Mouse (Mus musculus) MN1 (cell line): ENCODE measurements at regions not wholly inside any gene's neighbourhood (a gene's known extent, or its start where the extent isn't known, plus 50 kb on each side); places are given as distances from the start of the nearest gene placed in this dataset.
"Not testable (repeated sequence)": the region's sequence is repeated elsewhere in the genome, so short reads cannot be mapped to it uniquely, and the experiment has no call there.

Source experiments
- DNase-seq: peaks from one replicate; pipeline ENCODE4 v3.0.0-alpha.2; 2016; ENCODE audit warnings: low spot score

DNA sequence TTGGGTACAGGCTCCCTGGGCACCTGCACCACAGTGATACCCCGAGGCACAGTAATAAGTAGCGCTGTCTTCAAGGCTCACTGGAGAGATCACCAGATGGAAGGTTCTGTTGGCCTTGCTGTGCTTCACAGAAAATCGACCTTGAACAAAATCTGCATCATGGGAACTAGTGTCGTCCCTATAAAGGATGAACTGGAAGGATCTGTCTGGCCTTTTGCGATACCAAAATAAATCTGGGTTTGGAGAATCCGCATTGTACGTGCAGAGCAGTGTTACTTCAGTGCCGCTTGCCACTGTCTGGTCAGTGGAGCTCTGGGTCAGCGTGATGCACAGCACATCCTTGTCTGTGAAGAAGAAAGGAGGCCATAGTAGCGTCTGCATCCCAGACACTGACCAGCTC, 105.3 kb downstream of the Dad1 start:
- no peak for DNase-seq

DNA sequence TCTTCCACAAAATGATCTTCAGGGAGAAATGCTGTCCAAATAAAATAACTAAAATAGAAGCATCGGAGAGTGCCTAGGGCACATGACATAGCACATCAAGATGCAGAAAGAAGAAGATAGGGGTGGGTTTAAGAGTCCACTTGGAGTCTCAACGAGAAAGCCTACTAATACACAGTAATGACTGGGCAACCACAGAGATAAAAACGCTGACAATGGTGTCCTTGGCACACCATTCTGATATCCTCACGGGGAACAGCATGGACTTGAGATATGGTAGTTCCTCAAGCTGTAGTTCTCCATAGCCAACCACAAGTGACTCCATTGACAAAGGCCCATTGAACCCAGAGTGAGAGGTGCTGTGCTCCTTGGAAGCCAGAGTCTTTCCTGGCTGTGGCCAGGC, 105.8 kb downstream of the Dad1 start:
- DNase-seq = no peak

DNA sequence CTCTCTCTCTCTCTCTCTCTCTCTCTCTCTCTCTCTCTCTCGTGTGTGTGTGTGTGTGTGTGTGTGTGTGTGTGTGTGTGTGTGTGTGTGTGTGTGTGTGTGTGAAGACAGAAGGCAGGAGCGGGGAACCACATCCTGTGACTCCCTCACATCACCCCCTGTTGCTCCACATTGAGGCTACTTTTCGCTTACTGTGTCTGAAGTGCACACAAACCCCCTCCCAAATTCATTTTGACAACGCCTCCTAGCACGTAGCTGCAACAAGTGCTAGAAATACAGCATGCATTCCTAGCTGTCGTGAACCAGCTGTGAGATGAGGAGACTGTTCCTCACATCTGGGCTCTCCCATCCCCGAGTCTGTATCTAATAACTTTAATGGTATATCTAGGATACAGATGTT, 106.4 kb downstream of the Dad1 start:
- DNase-seq = no peak

DNA sequence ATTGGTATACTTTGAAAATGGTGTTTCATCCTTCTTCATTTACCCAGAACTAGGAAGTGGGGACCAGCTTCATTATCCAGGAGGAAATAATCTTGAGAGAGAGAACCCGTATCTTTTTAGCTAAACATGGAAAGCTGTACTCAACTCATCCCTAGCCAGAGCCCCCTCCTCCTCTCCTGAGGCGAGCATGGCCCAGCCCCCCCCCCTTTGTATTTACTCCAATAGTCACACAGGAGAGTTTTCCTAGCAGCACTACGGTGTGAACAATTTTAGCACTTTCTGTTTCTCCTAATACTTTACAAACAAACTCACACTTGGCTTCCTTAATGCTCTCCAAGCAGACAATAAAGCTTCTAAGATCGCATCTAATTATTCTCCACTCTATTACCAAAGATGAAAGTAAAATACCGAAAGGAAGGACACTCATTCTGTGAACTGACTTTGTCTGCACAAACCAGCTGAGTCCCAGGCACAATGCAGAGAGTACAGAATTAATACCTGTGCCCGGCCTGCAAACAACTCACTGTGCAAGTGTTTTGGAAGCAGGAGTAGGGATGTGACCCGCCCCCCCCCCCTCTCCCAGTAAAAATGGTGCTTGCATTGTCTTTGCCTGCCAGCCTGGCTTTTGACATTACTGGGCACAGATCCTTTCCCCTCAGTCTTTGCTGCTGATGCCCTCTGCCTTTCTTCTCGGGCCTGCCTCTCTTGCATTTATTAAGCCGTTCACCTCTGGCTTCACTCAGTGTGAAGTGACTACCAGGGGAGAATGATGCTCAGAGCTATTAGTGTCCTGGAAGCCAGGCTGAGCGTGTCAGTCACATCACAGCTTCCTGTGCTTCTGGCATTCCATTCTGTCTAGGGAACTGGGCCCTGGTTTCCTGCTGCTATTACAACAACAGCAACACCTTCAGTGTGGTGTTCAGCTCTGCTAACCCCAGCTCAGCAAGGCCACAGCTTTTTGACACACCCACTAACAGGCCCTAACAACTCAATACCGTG, 107.9 kb downstream of the Dad1 start:
- DNase-seq = peak; percentile 30

DNA sequence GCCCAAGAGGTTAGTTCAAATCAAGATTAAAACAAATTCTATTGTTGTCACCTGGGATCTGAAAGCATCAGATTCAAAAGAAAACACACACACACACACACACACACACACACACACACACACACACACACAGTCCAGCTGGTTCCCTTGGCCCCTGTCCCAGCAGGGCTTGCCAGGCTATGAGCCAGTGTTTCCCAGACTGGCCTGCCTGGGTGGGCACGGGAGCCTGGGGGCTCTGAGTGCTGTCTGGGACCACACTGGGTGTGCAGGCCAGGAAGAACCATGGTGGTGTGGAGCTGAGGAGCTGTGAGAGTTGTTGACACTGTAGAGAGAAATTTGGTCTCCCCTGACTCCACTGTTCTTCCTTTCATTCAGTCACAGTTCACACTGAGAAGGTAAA, 110.1 kb downstream of the Dad1 start:
- DNase-seq = no peak

DNA sequence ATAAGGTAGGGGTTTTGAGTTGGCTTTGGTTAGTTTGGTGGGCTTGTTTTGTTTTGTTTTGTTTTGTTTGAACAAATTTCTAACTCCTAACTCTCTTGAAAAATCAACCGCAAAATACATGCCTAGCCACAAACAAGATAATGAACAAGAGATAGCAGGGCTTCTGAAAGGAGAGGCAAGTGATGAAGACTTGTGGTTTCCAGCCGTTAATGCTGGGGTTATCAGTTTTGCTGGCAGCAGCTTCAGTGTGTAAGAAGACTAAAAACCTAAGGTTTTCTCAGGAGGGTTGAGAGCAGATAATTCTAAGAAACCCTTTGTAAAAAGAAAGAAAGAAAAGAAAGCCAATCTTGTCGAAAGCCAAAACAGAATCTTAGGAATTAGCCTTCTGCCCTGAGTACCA, 115.6 kb downstream of the Dad1 start:
- no peak for DNase-seq

DNA sequence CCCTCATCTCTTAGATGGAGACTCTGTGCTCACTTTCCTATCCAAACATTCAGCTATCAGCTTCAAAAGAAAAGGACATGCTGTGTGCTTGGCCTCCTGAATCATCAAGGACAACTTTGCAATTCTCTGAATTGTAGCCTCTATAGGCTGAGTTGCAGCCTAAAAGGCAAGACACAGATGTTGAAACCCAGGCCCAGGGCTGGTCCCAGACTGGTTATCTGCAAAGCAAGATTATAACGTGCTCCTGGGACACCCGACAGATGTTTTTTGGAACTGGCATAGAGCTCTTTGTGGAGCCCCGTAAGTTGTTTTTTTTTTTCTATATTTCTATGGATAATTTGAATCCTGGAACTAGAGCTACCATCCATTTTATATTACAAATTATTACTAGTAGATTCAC, 117.4 kb downstream of the Dad1 start:
- DNase-seq = no peak

DNA sequence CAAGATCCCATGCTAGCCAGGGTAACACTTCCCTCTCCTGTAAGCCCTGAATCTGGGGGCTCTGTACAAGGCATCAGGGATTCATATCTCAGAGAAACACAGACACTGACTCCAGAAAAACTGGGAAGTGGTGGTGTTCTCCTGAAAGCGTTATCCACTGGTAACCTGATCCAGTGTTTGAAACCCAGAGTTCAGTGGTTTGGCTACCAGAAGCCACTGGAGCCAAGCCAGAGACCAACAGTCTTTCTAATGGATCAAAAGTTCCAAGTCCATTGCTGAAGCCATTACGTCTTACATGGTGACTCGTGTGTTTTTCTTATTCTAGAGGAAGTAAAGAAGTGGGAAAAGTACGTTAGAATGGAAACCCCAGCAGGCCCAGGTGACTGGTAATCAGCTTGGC, 125.6 kb downstream of the Dad1 start:
- DNase-seq = no peak

DNA sequence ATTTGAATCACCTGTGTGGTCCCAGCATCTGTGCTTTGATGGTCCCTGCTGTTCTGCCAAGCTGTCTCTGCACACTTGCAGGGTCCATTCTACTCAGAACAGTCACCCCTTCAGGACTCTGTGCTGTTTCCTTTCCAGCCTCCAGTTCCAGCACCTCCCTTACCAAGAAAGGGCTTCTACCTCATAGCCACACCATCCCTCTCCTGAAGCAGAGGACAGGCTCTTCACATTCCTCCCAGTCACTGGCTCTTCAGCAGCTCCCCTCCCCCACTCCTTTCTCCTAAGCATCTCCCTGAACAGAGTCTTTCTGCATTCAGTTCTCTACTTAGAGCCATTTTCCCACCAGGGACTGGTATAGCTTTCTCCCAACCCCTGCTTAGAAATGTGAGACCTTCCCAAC, 128.4 kb downstream of the Dad1 start:
- DNase-seq = no peak

DNA sequence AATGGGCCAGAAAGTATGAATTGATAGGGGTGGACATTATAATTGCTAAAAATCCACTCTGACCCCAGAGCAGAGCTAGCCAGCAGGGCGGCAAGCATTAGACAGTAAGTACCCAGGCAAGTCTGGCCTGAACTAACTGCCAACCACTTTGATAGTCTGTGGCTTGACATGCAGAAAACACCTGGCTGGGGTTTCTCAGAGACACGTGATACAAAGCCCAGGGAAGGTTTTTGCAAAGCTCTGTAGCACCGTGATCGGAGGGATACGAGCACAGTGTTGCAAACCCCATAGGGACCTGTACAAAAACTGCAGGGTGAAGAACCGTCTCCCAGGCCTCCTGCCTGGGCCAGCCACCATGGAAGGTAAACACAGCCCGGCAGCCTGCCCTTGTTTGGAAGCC, 131.9 kb downstream of the Dad1 start:
- DNase-seq = no peak

DNA sequence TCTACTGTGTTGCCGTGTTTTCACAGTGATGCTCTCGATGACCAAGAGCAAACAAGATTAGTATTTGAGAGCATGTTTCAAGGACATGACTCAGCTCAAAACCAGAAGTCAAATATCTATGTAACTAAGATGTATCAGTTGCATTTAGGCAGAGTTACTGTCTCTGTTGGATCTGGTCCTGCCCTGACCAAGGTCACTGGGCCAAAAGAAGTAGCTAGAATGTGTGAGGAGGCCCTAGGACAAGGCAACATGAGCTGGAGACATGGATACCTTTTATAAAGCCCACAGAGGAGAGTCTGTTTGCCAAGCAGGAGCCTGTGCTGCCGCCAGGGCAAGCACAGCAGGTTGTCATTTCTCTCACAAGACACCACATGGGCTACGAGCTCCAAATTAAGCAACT, 132.6 kb downstream of the Dad1 start:
- no peak for DNase-seq

DNA sequence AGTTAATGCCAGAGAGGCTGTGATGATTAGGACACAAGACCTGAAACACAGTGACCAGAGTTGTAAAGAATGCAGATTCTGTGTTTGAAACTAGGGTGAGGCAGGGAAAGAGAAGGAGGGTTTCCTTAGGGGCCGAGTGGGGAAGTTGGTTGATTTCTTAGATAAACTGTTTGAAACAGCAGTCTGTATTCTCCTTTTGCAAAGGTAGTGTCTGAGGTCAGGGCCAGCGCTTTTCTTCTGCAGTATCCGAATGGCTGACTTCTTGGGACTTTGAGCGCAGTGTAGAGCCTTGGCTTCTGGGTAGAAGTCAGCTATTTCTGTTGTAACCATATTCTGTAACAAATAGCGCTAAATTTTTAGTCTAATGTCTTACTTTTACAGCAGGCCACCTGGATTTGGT, 133.7 kb downstream of the Dad1 start:
- DNase-seq = no peak

DNA sequence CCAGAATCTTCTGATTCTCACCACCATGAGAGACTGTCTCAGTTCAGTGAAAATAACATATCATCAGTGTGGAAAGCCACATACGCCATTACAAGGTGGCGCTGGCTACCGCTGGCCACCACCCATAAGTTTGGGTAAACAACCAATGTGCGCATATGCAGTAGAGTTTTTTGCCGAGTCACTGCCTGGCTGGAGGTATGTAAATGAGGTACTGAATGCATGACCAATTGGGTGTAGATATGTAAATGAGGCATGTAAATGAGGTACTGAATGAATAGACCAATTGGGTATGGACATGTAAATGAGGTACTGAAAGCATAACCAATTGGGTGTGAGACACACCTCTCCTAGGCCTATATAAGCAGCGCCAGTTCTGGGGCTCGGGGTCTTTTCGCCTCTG, 136.3 kb downstream of the Dad1 start:
- not testable (repeated sequence) for DNase-seq

DNA sequence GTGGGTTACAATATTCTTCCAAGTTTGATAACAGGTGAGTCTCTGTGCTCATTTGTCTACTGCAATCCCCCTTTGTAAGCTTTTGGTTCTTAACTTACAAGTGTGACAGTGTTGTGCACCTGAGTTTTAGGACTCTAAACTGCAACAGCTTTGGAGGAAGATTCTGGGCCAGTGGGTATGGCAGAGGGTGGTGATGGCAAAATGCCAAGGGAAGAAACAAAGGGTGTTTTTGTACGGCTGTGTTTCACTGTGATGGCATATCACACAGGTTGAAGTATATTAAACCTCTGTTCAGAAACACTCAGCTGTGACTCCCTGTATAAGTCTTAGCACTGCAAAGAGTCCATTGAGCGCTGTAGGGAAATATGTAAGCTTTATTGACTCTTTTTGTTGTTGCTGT, 140.7 kb downstream of the Dad1 start:
- DNase-seq = no peak

DNA sequence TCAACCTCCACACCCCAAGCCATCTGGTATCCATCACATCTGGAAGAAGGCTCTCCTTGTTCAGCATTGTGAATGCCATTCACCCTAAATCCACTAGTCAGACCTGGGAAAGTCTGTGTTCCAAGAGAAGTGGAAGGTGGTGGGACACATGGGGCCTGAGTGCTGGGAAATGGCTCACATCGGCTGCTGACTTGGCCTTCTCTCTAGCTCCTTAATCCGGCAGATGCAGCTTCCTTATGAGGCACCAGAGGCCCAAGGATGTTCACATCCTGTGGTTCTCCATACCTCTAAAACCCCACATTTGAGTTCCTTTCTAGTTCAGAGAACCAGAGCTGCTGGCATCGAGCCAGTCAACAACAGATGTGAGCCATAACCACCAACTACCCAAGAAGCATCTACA, 142.9 kb downstream of the Dad1 start:
- peak; percentile 56 for DNase-seq

DNA sequence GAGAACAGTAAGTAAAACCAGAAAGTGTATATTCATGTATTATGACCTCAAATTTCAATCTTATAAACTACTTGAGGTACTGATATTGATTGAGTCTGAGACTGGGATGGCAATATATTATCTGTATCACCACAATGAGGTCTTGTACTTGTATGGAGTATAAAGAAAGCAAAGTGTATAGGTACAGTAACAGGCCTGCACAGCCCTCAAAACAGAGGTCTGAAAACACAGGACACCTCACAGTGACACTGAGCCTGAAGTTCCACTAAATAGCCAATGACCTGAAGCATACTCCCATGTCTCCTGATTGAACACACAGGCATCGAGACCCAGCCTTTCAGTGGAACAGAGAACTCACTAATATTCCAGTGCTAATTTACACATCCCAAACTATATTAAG, 144.8 kb downstream of the Dad1 start:
- no peak for DNase-seq

DNA sequence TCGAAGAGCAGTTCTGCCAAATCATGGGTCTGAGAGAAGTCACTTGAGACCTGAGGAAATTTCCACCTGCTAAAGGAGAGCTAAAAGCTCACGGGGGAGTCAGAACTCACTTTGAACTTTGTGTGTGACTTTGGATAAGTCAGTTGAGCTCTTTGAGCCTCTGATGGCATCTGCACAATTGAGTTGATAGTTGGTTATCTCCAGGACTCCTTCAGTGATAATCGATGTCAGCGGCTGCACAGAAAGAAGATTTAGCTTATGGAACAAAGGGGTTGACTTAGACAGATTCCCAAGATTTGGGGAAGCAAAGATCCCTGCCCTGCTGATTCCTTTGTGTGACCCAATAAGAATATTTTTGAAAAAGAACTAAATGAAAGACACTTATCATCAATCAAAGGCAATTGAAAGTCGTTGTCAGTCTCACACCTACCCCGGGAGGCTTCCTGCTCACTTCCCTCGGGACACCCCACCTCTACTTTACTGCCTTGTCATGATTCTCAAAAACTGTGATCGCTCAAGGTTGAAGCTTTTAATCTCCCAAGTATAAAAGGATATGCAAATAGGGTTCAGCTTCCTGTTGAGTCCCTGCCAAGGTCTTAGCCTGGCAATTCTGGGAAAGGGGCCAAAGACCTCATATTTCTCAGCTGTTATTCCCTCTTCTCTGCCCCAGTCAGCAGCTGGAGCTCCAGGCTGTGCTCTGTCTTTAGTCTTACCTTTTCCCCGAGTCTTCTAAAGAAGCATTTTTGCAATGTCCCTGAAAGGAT, 145.4 kb downstream of the Dad1 start:
- DNase-seq = peak; percentile 78

DNA sequence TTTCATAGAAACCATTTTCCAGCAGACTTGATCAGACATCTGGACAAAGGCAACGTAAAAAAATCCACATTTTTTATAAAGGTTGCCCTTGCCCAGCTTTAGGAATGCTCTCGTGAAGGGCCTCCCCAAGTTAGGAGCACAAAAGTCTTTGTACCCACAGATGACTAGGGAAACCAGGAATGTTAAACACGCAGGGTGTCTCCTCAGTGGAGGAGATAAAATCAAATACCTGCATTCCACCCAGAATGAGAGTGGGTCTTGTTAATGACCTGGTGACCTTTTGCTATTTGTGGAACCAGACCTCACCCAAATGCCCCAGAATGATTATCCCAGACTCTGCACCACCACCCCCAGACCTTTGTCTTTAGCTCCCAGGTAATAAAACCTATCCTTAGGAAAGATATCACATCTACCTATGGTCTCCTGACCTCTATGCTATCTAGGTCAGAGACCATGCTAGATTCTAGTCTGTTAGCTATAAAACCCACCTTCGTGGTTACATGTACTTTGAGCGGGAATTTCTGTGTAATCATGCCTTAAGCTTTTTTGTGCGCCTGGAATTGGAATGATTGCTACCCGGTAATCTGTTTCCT, 146.6 kb downstream of the Dad1 start:
- no peak for DNase-seq

DNA sequence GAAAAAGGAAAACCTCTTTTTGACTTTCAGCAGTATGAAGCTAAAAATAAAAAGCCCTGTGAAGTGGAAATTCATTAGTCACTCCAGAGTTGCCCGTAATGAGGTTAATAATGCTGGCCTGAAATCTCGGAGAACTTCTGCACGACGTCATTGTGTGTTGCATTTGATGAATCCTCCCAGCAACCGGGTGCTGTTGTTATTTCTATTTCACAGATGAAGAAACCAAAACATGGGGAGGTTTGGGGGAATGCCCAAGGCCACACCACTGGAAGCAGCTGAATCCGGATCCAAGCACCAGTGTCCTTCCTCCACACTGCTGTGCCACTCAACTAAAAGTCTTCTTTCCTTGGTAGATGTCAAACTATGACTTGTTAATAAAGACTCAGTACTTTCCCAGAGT, 149.7 kb downstream of the Dad1 start:
- DNase-seq = peak; percentile 10

DNA sequence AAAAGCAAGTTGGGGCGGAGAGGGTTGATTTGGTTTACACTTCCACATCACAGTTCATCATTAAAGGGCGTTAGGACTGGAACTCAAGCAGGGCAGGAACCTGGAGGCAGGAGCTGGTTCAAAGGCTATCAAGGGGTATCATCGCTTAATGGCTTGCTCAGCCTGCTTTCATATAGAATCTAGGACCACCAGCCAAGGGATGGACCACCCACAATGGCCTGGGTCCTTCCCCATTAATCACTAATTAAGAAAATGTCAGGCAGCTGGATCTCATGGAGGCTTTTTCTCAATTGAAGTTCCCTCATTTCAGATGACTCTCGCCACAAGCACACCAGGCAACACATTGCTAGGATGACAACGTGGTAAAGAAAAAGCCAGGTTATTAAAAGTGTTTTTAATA, 150.4 kb downstream of the Dad1 start:
- no peak for DNase-seq

DNA sequence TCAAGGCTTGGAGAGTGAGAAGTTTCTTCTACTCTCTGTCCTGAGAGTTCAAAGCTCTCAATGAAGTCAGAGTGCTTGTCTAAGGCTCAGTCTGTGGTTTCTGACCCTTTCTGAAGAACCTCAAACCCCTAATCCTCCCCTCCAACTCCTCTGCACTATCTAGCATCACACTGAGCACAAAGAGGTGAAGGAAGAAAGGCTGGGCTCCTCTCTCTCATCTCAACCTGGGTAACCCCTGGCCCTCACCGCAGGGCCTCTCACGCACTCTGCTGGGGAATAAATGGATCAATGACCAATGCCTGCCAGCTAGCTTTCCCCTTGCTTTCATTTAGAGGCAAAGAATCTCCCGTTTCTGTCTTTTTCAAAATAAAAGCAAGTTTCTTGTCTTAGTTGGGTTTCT, 150.8 kb downstream of the Dad1 start:
- no peak for DNase-seq

DNA sequence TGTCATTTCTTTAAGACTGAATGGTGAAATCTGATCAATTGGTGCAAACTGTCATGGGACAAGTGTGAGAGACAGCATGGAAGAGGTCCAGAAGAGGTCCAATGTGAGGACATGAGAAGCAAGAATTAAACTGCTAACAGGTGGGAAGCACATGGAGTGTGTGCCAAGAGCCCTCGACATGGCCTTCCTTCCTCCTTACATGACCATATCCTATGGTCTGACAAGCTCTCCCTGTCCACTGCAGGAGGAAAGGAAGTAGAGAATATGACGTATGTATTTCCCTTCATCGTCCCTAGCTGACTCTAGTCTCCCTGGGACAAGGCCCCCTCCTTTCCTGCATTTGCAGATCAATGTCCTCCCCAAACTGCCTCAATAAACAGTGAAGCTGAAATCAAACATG, 152.1 kb downstream of the Dad1 start:
- no peak for DNase-seq

DNA sequence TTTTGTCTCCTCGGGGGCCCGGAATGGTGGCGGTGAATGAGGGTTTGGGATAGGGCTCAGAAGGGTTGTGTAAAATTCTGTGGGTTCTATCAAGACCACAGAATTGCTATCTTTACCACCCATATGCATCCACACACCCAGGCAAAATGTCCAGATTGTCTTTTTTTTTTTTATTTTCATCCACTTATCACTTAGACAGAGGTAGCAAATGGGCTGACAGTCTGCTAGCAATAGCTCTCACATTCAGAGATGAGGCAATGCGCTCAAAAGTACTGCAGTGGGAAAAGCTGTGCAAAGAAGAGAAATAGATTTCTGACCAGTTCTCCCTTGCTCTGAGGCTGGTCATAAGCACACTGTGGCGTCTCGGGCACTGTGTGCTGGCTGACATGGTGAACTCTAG, 154.5 kb downstream of the Dad1 start:
- no peak for DNase-seq
